Mouse (Mus musculus): Measurements from ENCODE around the gene Gm20388. TPM values are rescaled to one million over a fixed set of nuclear protein-coding genes. Genes with fewer than 3 reads are reported as not detected.
A peak's percentile ranks its signal among the peaks of the same experiment; 100 is the strongest.

Gm20388 gene
- 1 to 10 TPM; 1.3 to 8.5 TPM for total RNA-seq (2021)
- long read RNA-seq, experiment 1, partial matches to known transcripts = 6 of 35 reads
- long read RNA-seq, experiment 1, other reads (novel, unspliced or antisense) = 29 of 35 reads
- long read RNA-seq, experiment 2, partial matches to known transcripts = 23 of 97 reads
- long read RNA-seq, experiment 2, other reads (novel, unspliced or antisense) = 74 of 97 reads

GRCm38 (mm10) chr8:119910547-119911257, at the start of gene Gm20388:
TSS of gene Gm20388 (plus strand) at chr8:119910841.
- DNase-seq (ENCODE audit: low spot score in 2 of 2) = peak; percentile 92

- DNase-seq (ENCODE audit: low spot score in 2 of 2) = peak; percentile 97 to 98
Observed at GRCm38 (mm10) chr8:119861706-119862389, 48.8 kb upstream of the Gm20388 start, which contains the start of gene Klhl36. TSS of gene Klhl36 (plus strand) at chr8:119862266.

- no peak for DNase-seq (ENCODE audit: low spot score in 2 of 2)
Observed at GRCm38 (mm10) chr8:119862390-119862734, 48.3 kb upstream of the Gm20388 start.

DNA sequence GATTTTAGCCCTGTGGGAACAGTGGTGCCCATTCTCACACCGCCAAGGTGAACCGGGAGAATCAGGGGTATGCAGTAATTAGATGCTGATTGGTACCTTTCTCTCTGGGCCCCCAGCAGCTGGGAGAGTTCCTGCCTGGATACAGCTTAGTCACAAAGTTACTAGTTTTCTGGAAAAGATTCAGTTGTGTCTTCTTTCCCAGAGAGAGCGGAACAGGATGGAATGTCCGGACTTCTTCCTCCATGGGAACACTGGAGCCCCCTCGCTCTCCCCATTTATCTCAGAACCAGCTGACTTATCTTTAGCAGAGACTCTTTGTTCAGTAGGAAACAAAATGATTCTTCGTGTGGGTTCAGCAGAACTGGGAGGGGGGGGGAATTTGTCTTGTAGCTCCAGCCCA, 47.9 kb upstream of the Gm20388 start:
- DNase-seq (ENCODE audit: low spot score in 2 of 2) = no peak

GRCm38 (mm10) chr8:119869616-119870015, 41.0 kb upstream of the Gm20388 start:
- no peak for DNase-seq (ENCODE audit: low spot score in 2 of 2)

DNA sequence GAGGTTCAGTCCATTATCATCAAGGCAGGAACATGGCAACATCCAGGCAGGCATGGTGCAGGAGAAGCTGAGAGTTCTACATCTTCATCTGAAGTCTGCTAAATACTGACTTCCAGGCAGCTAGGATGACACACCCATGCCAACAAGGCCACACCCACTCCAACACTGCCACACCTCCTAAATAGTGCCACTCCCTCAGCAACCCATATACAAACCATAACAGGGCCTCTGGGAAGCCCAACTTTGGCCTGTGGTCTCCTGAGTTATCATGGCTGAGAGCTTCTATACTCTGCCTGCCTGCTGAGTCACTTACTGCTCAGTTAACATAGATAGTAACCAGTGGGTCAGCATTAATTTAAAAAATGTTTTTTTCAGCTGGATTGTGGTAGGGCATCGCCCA, 37.5 kb upstream of the Gm20388 start:
- no peak for DNase-seq (ENCODE audit: low spot score in 2 of 2)

DNA sequence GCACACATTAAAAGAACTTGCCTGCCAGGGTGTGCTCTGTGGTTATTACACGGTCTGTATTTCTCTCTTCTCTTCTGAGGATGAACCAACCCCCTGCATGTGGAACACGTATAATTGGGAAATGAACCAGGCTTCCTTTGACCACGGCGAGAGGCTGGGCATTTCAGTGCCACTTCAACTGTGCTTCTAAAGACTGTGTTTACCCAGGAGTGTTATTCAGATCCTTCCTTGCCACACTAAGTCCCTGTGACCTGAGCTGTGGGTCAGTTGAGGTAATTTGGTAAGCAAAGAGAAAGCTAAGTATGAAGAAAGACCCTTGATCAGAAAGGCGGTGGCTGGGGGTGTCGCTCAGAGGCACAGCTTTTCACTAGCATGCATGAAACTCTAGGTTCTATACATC, 29.3 kb upstream of the Gm20388 start:
- DNase-seq (ENCODE audit: low spot score in 2 of 2) = no peak

DNA sequence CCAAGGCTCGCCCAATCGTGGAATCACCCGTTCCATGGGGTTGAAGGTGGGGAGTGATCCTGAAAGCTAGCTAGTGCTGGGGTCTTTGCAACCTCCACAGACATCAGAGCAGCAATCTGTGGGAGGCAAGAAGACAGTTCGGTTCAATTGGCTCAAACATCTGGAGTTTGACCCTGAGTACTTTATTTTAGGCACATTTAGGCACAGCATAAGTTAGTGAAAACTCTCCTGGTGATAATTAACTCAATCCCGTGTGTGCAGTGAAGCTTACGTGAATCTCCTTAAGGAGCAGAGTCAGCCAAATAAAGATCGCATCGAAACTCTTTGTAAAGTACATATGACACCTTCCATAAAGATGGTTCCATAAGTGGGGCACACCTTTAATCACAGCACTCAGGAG, 28.7 kb upstream of the Gm20388 start:
- no peak for DNase-seq (ENCODE audit: low spot score in 2 of 2)

GRCm38 (mm10) chr8:119883281-119883680, 27.4 kb upstream of the Gm20388 start:
- DNase-seq (ENCODE audit: low spot score in 2 of 2) = no peak

GRCm38 (mm10) chr8:119885612-119886011, 25.0 kb upstream of the Gm20388 start:
- DNase-seq (ENCODE audit: low spot score in 2 of 2) = peak in 1 of 2 experiments; percentile 46

- DNase-seq (ENCODE audit: low spot score in 2 of 2) = peak; percentile 41 to 59
Observed at GRCm38 (mm10) chr8:119887130-119887529, 23.5 kb upstream of the Gm20388 start.

DNA sequence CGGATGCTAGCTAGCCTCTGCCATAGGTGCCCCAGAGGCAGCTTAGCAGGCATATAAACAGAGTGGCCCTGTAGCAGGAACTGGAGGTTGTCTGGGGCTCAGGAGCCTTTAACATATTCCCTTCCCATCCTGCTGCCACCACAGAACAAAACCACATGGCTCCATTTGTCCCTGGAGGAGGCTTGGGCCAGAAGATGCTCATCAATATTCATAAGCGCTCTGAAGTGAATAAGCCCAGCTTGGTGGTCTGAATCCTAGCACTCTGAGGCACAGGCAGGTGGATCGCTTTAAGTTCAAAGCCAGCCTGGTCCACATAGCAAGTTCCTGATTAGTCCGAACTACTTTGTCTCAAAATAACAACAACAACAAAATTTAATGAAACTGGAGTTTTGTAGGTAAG, 22.6 kb upstream of the Gm20388 start:
- DNase-seq (ENCODE audit: low spot score in 2 of 2) = no peak

- no peak for DNase-seq (ENCODE audit: low spot score in 2 of 2)
Observed at GRCm38 (mm10) chr8:119897069-119897468, 13.6 kb upstream of the Gm20388 start.

- no peak for DNase-seq (ENCODE audit: low spot score in 2 of 2)
Observed at GRCm38 (mm10) chr8:119897933-119898332, 12.7 kb upstream of the Gm20388 start.

GRCm38 (mm10) chr8:119901349-119901748, 9.3 kb upstream of the Gm20388 start:
- no peak for DNase-seq (ENCODE audit: low spot score in 2 of 2)

DNA sequence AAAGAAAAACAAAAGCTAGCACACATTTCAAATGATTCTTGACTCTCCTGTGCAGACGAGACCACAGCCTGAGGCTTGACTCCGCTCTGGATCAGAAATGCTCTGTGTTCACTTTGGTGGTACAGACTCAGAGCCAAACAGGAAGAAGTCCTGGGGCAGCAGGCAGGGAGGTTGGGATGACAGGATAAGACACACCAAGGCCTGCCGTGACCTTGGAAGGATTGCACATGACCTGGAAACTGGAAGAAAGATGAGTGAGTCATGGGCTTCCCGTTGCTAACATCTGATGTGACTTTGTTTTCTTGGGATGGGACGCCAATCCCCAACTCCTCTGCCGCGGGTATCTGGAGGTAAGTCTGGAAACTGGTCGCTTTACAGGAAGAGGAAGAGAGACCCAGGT, 8.7 kb upstream of the Gm20388 start:
- peak in 1 of 2 experiments; percentile 43 for DNase-seq (ENCODE audit: low spot score in 2 of 2)

GRCm38 (mm10) chr8:119904323-119904911, 6.2 kb upstream of the Gm20388 start:
- no peak for DNase-seq (ENCODE audit: low spot score in 2 of 2)

DNA sequence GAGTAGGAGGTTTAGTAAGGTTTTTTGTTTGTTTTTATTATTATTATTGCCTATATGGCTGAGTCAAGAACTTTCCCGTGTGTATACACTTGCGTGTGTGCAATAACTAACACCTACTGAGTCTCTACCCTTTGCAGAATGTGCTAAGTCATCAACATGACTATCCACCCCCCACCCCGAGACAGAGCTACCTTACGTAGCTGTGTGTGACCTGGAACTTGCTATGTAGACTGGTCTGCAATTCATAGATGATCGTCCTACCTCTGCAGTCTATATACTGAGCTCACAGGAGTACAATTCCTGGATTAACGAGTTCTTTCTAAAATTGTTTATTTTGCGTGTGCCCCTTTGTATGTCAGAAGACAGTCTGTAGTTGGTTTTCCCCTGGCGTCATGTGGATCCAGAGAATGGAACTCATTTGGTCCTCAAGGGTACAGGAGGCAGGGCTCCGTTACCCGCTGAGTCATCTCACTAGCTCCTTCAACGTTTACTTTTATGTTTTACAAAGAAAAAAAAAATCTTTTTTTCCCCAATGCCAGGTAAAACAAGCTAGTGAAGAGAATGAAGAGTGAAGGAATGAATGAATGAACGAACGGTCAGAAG, 596 bp upstream of the Gm20388 start, which contains the start of gene Usp10:
Gene Usp10 (plus strand): TSS at position 417 of the 603 bp plus-strand sequence.
- no peak for DNase-seq (ENCODE audit: low spot score in 2 of 2)

DNA sequence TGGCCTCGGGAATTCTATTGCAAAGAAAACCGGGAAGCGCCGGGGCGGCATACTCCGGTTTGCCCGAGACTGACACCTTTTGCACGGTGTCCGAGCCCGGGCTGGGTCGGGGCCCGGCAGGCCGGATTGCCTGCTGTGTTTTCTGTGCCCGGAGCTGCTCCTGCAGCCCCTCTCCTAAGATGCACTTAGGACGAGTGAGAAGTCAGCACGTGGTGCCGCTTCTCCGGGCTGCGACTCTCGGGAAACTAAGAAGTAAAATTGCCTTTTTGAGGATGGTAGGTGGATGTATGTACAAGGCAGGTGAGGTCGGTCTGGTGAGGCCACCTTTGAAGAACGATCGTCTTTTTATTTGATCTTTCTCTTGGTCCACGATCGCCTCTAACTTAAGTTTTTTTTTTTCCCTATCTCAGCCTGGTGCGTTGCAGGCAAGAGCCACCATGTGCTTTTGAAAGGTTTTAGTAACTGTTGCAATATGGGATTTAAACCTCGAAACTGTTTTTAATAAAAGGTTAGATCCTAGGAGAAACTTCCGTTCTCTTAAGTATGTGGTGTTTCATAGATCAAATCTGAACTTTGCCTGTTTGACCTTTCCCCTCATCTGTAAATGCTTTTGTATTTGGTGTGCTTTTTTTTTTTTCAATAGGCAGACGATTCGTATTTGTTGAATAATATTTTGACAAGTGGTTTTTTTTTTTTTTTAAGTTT, 769 bp downstream of the Gm20388 start:
- no peak for DNase-seq (ENCODE audit: low spot score in 2 of 2)

GRCm38 (mm10) chr8:119912643-119913042, 2.0 kb downstream of the Gm20388 start:
- no peak for DNase-seq (ENCODE audit: low spot score in 2 of 2)

DNA sequence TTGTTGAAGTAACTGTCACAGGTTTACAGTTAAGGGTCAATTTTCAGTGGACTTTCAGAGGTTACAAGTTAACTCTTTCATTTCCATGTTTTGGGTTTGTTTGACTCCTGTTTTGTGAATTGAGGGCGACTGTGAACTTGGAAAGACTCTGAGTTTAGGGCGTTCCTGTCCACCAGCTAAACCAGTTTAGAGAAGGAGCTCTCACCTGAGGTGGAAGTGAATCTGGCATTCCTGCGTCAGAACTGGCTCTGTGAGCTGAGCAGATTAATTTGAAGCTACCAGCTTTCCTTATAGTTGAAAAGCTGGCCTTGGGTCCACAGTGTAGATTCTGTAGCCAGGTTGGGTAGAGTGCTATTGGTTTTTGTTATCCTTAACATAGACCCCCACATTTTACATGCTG, 2.5 kb downstream of the Gm20388 start:
- DNase-seq (ENCODE audit: low spot score in 2 of 2) = no peak

All from adrenal gland, adult 18-20 months (tissue).